Mouse (Mus musculus): ENCODE measurements around the gene Rnf111. TPM values are rescaled to one million over a fixed set of nuclear protein-coding genes. Genes with fewer than 3 reads are reported as not detected.
A peak's percentile ranks its signal among the peaks of the same experiment; 100 is the strongest.

Rnf111 gene
- polyA plus RNA-seq, 1 experiment from 2014 or later, result 29.1 TPM

- Histone ChIP-seq H3K9me3 (no peaks in the 10 kb centered on the region), H3K4me1 (peaks cover 7% of the 10 kb centered on the region), H3K27ac (peak overlapping the region; percentile 58; the same call in 1 of the 2 replicates), H3K4me2 (replicated peaks) (no peak overlapping the region), H3K27me3 (no peaks in the 10 kb centered on the region), H3K36me3 (peaks cover 27% of the 10 kb centered on the region), H3K9ac (no peak overlapping the region), H3K4me3 (no peak overlapping the region)
- 67% methylated on average over 3 of the region's 3 CpGs for WGBS
- ATAC-seq (ENCODE audit: low FRiP score, low read depth), result no peak
Observed at GRCm38 (mm10) chr9:70389548-70389947, 114.0 kb downstream of the Rnf111 start.

GRCm38 (mm10) chr9:70387410-70388119, 116.0 kb downstream of the Rnf111 start:
- Histone ChIP-seq H3K9me3 (no peaks in the 10 kb centered on the region), H3K4me3 (no peak overlapping the region), H3K9ac (no peak overlapping the region), H3K27me3 (no peaks in the 10 kb centered on the region), H3K4me1 (peaks cover 7% of the 10 kb centered on the region), H3K4me2 (replicated peaks) (no peak overlapping the region), H3K27ac (no peak overlapping the region), H3K36me3 (peaks cover 36% of the 10 kb centered on the region)
- WGBS, result 91% methylated on average over 4 of the region's 4 CpGs
- ATAC-seq (ENCODE audit: low FRiP score, low read depth), result no peak

GRCm38 (mm10) chr9:70384958-70385728, 118.4 kb downstream of the Rnf111 start:
- no peak overlapping the region for H3K9ac ChIP-seq
- no peak for ATAC-seq (ENCODE audit: low FRiP score, low read depth)
- no peaks in the 10 kb centered on the region for H3K9me3 ChIP-seq
- peaks cover 55% of the 10 kb centered on the region for H3K36me3 ChIP-seq
- no peaks in the 10 kb centered on the region for H3K4me1 ChIP-seq
- no peak overlapping the region for H3K27ac ChIP-seq
- no peak overlapping the region for H3K4me3 ChIP-seq
- no peaks in the 10 kb centered on the region for H3K27me3 ChIP-seq
- 85% methylated on average over 18 of the region's 18 CpGs for WGBS
- no peak overlapping the region for H3K4me2 ChIP-seq (replicated peaks)

- Histone ChIP-seq H3K27me3 (no peaks in the 10 kb centered on the region), H3K36me3 (peaks cover 59% of the 10 kb centered on the region), H3K4me2 (replicated peaks) (no peak overlapping the region), H3K4me3 (no peak overlapping the region), H3K4me1 (no peaks in the 10 kb centered on the region), H3K9ac (no peak overlapping the region), H3K27ac (no peak overlapping the region), H3K9me3 (no peaks in the 10 kb centered on the region)
- 94% methylated on average over 4 of the region's 4 CpGs for WGBS
- no peak for ATAC-seq (ENCODE audit: low FRiP score, low read depth)
Observed at GRCm38 (mm10) chr9:70384494-70384893, 119.0 kb downstream of the Rnf111 start.

GRCm38 (mm10) chr9:70383750-70384149, 119.8 kb downstream of the Rnf111 start:
- no peak overlapping the region for H3K4me2 ChIP-seq (replicated peaks)
- no peak overlapping the region for H3K9ac ChIP-seq
- H3K27ac ChIP-seq, result no peak overlapping the region
- no peaks in the 10 kb centered on the region for H3K27me3 ChIP-seq
- H3K4me1 ChIP-seq, result no peaks in the 10 kb centered on the region
- no peak for ATAC-seq (ENCODE audit: low FRiP score, low read depth)
- H3K4me3 ChIP-seq, result no peak overlapping the region
- peaks cover 64% of the 10 kb centered on the region for H3K36me3 ChIP-seq
- WGBS, result 72% methylated on average over 10 of the region's 10 CpGs
- no peaks in the 10 kb centered on the region for H3K9me3 ChIP-seq

GRCm38 (mm10) chr9:70382091-70382490, 121.4 kb downstream of the Rnf111 start:
- no peaks in the 10 kb centered on the region for H3K27me3 ChIP-seq
- no peak overlapping the region for H3K4me3 ChIP-seq
- 0 out of 2 replicates have a peak, but pooled peaks cover 3% of the 10 kb centered on the region for H3K9me3 ChIP-seq
- no peak for ATAC-seq (ENCODE audit: low FRiP score, low read depth)
- no peak overlapping the region for H3K4me2 ChIP-seq (replicated peaks)
- no peaks in the 10 kb centered on the region for H3K4me1 ChIP-seq
- H3K9ac ChIP-seq, result no peak overlapping the region
- peaks cover 76% of the 10 kb centered on the region for H3K36me3 ChIP-seq
- WGBS, result 83% methylated on average over 12 of the region's 12 CpGs
- H3K27ac ChIP-seq, result peak overlapping the region; percentile 39; the same call in 1 of the 2 replicates

- Histone ChIP-seq H3K27me3 (no peaks in the 10 kb centered on the region), H3K4me3 (no peak overlapping the region), H3K9ac (no peak overlapping the region), H3K27ac (no peak overlapping the region), H3K4me2 (replicated peaks) (no peak overlapping the region), H3K36me3 (peaks cover 82% of the 10 kb centered on the region), H3K4me1 (no peaks in the 10 kb centered on the region), H3K9me3 (0 out of 2 replicates have a peak, but pooled peaks cover 3% of the 10 kb centered on the region)
- 56% methylated on average over 7 of the region's 7 CpGs for WGBS
- ATAC-seq (ENCODE audit: low FRiP score, low read depth), result no peak
Observed at GRCm38 (mm10) chr9:70379502-70380467, 123.7 kb downstream of the Rnf111 start.

Small RNA genes lying within 50 kb of the gene (microRNA-seq; reads per million reads assigned to microRNA genes)
- 3.5 reads per million, percentile 16 among the genes with 10 or more reads in this experiment for gene Mir5626

Other genes starting within 250 kb of the Rnf111 start
- 178 and 189 TPM in 2 replicates for gene Ccnb2, start 82.2 kb downstream of the Rnf111 start, polyA plus RNA-seq (2015; fragmentation: Nextera tagmentation; extraction: Ambion mirVana)
- 64.6 and 64.8 TPM in 2 replicates for gene Sltm, start 39.0 kb upstream of the Rnf111 start, polyA plus RNA-seq (2015; fragmentation: Nextera tagmentation; extraction: Ambion mirVana)
- gene Gm10642, start 152.5 kb upstream of the Rnf111 start, polyA plus RNA-seq (2015; fragmentation: Nextera tagmentation; extraction: Ambion mirVana), result 0.18 and 0.24 TPM in 2 replicates
- gene Mindy2, start 153.4 kb upstream of the Rnf111 start, polyA plus RNA-seq (2015; fragmentation: Nextera tagmentation; extraction: Ambion mirVana), result 7.7 TPM in 2 replicates
- 60.6 and 64.6 TPM in 2 replicates for gene Adam10, start 175.3 kb upstream of the Rnf111 start, polyA plus RNA-seq (2015; fragmentation: Nextera tagmentation; extraction: Ambion mirVana)